Mouse (Mus musculus) limb, embryonic 11.5 days (tissue): Measurements from ENCODE around the gene Vmn1r83. TPM values are rescaled to one million over a fixed set of nuclear protein-coding genes. Genes with fewer than 3 reads are reported as not detected.

Source experiments
- ATAC-seq: fragments of 200-750 bp; cut with Nextera tagmentation; 2 replicates; pipeline ENCODE4 v1.8.0; 2017; ENCODE audit warnings: low read depth; ENCODE audit not compliant: insufficient number of reproducible peaks, low FRiP score, low TSS enrichment
- DNase-seq: peaks from one replicate; pipeline ENCODE4 v3.0.0-alpha.2; 2015; ENCODE audit warnings: low spot score
- H3K27ac ChIP-seq: fragments of 300-500 bp; sonication (generic); replicated peaks from 2 replicates; pipeline ENCODE4 v1.5.1; 2014; ENCODE audit warnings: low read depth, mild to moderate bottlenecking, low read length
- H3K27me3 ChIP-seq: fragments of 300-500 bp; sonication (generic); 2 replicates; pipeline ENCODE4 v1.6.1; 2014; ENCODE audit warnings: mild to moderate bottlenecking, low read length, mixed read lengths; ENCODE audit not compliant: control insufficient read depth, insufficient read depth
- H3K36me3 ChIP-seq: fragments of 300-500 bp; sonication (generic); 2 replicates; pipeline ENCODE4 v1.6.1; 2014; ENCODE audit warnings: mild to moderate bottlenecking, low read length, moderate library complexity, mixed read lengths; ENCODE audit not compliant: control insufficient read depth, insufficient read depth
- H3K4me1 ChIP-seq: fragments of 300-500 bp; sonication (generic); 2 replicates; pipeline ENCODE4 v1.6.1; 2014; ENCODE audit warnings: low read length, mixed read lengths; ENCODE audit not compliant: control insufficient read depth, insufficient read depth
- H3K4me2 ChIP-seq: fragments of 300-500 bp; sonication (generic); 2 replicates; pipeline ENCODE4 v1.6.1; 2014; ENCODE audit warnings: low read depth, mild to moderate bottlenecking, moderate library complexity; ENCODE audit not compliant: severe bottlenecking
- H3K4me3 ChIP-seq: fragments of 300-500 bp; sonication (generic); 2 replicates; pipeline ENCODE4 v1.5.1; 2014; ENCODE audit warnings: low read depth, low read length
- H3K9ac ChIP-seq: fragments of 300-500 bp; sonication (generic); 2 replicates; pipeline ENCODE4 v1.6.1; 2014; ENCODE audit warnings: mild to moderate bottlenecking, low read length
- H3K9me3 ChIP-seq: fragments of 300-500 bp; sonication (generic); 2 replicates; pipeline ENCODE4 v1.6.1; 2016; ENCODE audit warnings: low read length; ENCODE audit not compliant: control insufficient read depth
- WGBS: fragments of 180-500 bp; shearing (Covaris S2); extraction: QIAGEN DNeasy Blood & Tissue Kit; methylation state at CpG from one replicate; pipeline ENCODE4 v1.1.7; 2014; 5-methylcytosine and 5-hydroxymethylcytosine counted together
- microRNA-seq: library from miRNA; unstranded; fragments of <30 nt; microRNA quantifications from one replicate; pipeline ENCODE4, GENCODE M21; 2016
- polyA plus RNA-seq: library from polyadenylated mRNA; unstranded; fragments of >200 nt; fragmentation: Nextera tagmentation; extraction: Ambion mirVana; gene quantifications from 2 replicates; pipeline ENCODE4 v1.2.1, GENCODE M21; 2014

The Vmn1r83 gene
- 0.09 TPM in 1 of 2 replicates, not detected in the other for polyA plus RNA-seq

DNA sequence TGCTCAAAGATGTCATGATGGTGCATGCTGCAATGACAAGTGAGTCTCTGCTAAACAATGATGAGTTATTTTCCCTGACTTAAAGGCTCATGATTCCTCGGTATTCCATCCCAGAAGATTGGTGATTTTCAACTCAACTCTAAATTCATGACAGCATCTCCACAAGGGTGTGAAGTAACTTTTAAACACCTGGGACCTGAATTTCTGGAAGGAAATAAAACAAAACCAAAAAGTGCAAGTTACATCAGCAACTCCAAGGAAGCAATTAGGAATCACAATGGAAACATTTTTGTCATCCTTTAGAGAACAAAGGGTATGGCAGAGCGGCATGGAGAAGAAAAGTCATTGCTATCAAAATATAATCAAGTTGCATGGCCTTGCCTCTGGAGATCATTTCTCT lies at the start of gene Vmn1r83:
TSS of gene Vmn1r83 (minus strand) at position 101 of the 400 bp plus-strand sequence.
- 75% methylated on average over 2 of the region's 2 CpGs for WGBS
- no peak for DNase-seq
- Histone ChIP-seq H3K27me3 (no peaks in the 10 kb centered on the region), H3K4me2 (no peak within 1 kb of the TSS), H3K27ac (no peak within 1 kb of the TSS), H3K9me3 (peaks cover 4% of the 10 kb centered on the region), H3K4me1 (no peaks in the 10 kb centered on the region), H3K4me3 (no peak within 1 kb of the TSS), H3K36me3 (no peaks in the 10 kb centered on the region), H3K9ac (no peak within 1 kb of the TSS)
- ATAC-seq, result no peak

DNA sequence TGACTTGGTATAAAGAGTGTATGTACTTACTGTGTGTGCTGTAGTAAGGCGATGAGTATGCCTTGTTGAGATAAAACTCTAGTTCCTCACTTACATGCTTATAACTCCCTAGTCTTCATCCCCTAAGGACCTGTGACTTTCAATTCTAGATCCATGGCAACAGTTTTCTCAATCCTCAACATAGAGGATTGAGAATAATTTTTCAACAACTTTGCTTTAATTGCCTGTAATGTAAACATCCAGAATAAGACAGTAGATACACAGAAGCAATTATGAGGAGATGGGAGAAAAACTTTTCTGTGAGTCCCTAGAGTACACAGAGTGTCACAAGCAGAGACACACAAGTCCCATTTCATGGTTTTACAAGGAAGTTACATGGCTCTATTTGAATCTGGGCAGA lies 39.9 kb upstream of the Vmn1r83 start, which contains the start of gene Vmn1r84:
TSS of gene Vmn1r84 (minus strand) at position 101 of the 400 bp plus-strand sequence.
- no peaks in the 10 kb centered on the region for H3K36me3 ChIP-seq
- H3K4me3 ChIP-seq, result no peak within 1 kb of the TSS
- H3K27me3 ChIP-seq, result no peaks in the 10 kb centered on the region
- no peak within 1 kb of the TSS for H3K9ac ChIP-seq
- no peaks in the 10 kb centered on the region for H3K9me3 ChIP-seq
- WGBS, result 61% methylated on average over 1 of the region's 1 CpGs
- no peak for DNase-seq
- no peak within 1 kb of the TSS for H3K4me2 ChIP-seq
- ATAC-seq, result no peak
- no peaks in the 10 kb centered on the region for H3K4me1 ChIP-seq
- H3K27ac ChIP-seq, result no peak within 1 kb of the TSS

DNA sequence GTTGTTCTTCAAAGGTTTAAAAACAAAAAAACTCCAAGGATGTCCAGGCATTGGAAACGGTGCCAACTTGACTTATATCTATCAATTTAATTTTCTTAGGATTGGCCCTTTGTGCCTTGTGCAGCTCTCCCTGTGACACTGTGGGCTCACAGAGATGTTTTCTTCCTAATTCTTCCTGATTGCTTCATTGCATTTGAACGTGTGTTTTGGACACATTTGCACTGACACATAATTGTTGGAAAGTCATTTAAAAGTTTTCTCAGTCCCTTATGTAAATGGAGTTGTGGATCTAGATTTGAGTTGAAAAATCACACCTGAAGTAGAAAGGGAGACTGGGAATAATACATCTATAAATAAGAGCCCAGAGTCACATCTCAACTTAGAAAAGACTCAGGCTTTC lies 29.2 kb downstream of the Vmn1r83 start, which contains the start of gene Vmn1r82:
TSS of gene Vmn1r82 (plus strand) at position 301 of the 400 bp plus-strand sequence.
- Histone ChIP-seq H3K36me3 (no peaks in the 10 kb centered on the region), H3K27me3 (no peaks in the 10 kb centered on the region), H3K4me3 (no peak within 1 kb of the TSS), H3K27ac (no peak within 1 kb of the TSS), H3K9ac (no peak within 1 kb of the TSS), H3K9me3 (peaks cover 2% of the 10 kb centered on the region; the same call in 1 of the 2 replicates), H3K4me1 (no peaks in the 10 kb centered on the region), H3K4me2 (no peak within 1 kb of the TSS)
- ATAC-seq, result no peak
- 63% methylated on average over 2 of the region's 2 CpGs for WGBS
- DNase-seq, result no peak

Small RNAs within 50 kb of the gene (microRNA-seq; reads per million reads assigned to microRNA genes)
- gene Gm23521, result not detected

Other genes starting within 250 kb of the Vmn1r83 start
- not detected in 2 replicates for gene Vmn1r78, start 179.2 kb downstream of the Vmn1r83 start, polyA plus RNA-seq
- not detected in 2 replicates for gene Vmn1r79, start 158.2 kb downstream of the Vmn1r83 start, polyA plus RNA-seq
- not detected in 2 replicates for gene Vmn1r80, start 140.2 kb downstream of the Vmn1r83 start, polyA plus RNA-seq
- not detected in 2 replicates for gene Vmn1r81, start 61.2 kb downstream of the Vmn1r83 start, polyA plus RNA-seq
- gene Vmn1r82, start 29.1 kb downstream of the Vmn1r83 start, polyA plus RNA-seq, result not detected in 2 replicates
- gene Vmn1r84, start 39.8 kb upstream of the Vmn1r83 start, polyA plus RNA-seq, result not detected in 2 replicates
- 4.6 and 5.3 TPM in 2 replicates for gene Zfp551, start 93.3 kb upstream of the Vmn1r83 start, polyA plus RNA-seq
- 39.6 and 39.8 TPM in 2 replicates for gene Zfp606, start 148.8 kb upstream of the Vmn1r83 start, polyA plus RNA-seq
- gene 2900092C05Rik, start 183.0 kb upstream of the Vmn1r83 start, polyA plus RNA-seq, result not detected in 2 replicates